Mouse (Mus musculus) kidney, adult 11 months (tissue): Measurements from ENCODE around the gene 5330417H12Rik.

Source experiments
- DNase-seq: peaks from one replicate; pipeline ENCODE4 v3.0.0; 2022

5330417H12Rik gene

GRCm38 (mm10) chr7:107624432-107624831 lies 529 bp downstream of the 5330417H12Rik start:
- no peak for DNase-seq

GRCm38 (mm10) chr7:107620137-107620536 lies 4.8 kb downstream of the 5330417H12Rik start:
- DNase-seq: no peak

- no peak for DNase-seq
These were observed 5.7 kb downstream of the 5330417H12Rik start for GRCm38 (mm10) chr7:107619225-107619624.

- no peak for DNase-seq
These were observed 6.7 kb downstream of the 5330417H12Rik start for GRCm38 (mm10) chr7:107618028-107618992.

- no peak for DNase-seq
These were observed 14.1 kb downstream of the 5330417H12Rik start for GRCm38 (mm10) chr7:107610880-107611279.

- DNase-seq: no peak
These were observed 15.2 kb downstream of the 5330417H12Rik start for GRCm38 (mm10) chr7:107609622-107610255.

- DNase-seq: no peak
These were observed 17.2 kb downstream of the 5330417H12Rik start for GRCm38 (mm10) chr7:107607766-107608165.

GRCm38 (mm10) chr7:107602913-107603312 lies 22.0 kb downstream of the 5330417H12Rik start:
- no peak for DNase-seq

- peak; percentile 9 for DNase-seq
These were observed 22.5 kb downstream of the 5330417H12Rik start for GRCm38 (mm10) chr7:107602505-107602904.

- peak; percentile 73 for DNase-seq
These were observed 24.3 kb downstream of the 5330417H12Rik start for GRCm38 (mm10) chr7:107600651-107601050.

GRCm38 (mm10) chr7:107597956-107598355 lies 27.0 kb downstream of the 5330417H12Rik start:
- no peak for DNase-seq

GRCm38 (mm10) chr7:107596753-107597152 lies 28.2 kb downstream of the 5330417H12Rik start:
- peak; percentile 36 for DNase-seq

GRCm38 (mm10) chr7:107595426-107595825 lies 29.5 kb downstream of the 5330417H12Rik start:
- no peak for DNase-seq

GRCm38 (mm10) chr7:107594857-107595402 lies 30.0 kb downstream of the 5330417H12Rik start, which contains the start of gene Ppfibp2:
Ppfibp2 (plus strand) TSS chr7:107595207.
- peak; percentile 98 for DNase-seq

GRCm38 (mm10) chr7:107594325-107594856 lies 30.6 kb downstream of the 5330417H12Rik start:
- peak; percentile 68 for DNase-seq

GRCm38 (mm10) chr7:107593904-107594303 lies 31.1 kb downstream of the 5330417H12Rik start:
- DNase-seq: no peak

GRCm38 (mm10) chr7:107592641-107593040 lies 32.3 kb downstream of the 5330417H12Rik start:
- DNase-seq: peak; percentile 6

- peak; percentile 4 for DNase-seq
These were observed 50.7 kb downstream of the 5330417H12Rik start for GRCm38 (mm10) chr7:107574276-107574675.
